Mouse (Mus musculus) fibroblast of lung, adult 2 months (primary cell): ENCODE measurements around the gene Gm17387.
"Not testable (repeated sequence)": the region's sequence is repeated elsewhere in the genome, so short reads cannot be mapped to it uniquely, and the experiment has no call there.

Source experiments
- DNase-seq: peaks from one replicate; pipeline ENCODE4 v3.0.0-alpha.2; 2011; ENCODE audit warnings: low read depth

Gene Gm17387

GRCm38 (mm10) chr7:141016707-141017697 is 11.9 kb upstream of the Gm17387 start:
- DNase-seq = no peak

GRCm38 (mm10) chr7:141017824-141018223 is 11.1 kb upstream of the Gm17387 start, which contains the start of gene Ifitm6:
TSS of gene Ifitm6 (minus strand) at chr7:141017924.
- DNase-seq = not testable (repeated sequence)

GRCm38 (mm10) chr7:141019028-141019427 is 9.9 kb upstream of the Gm17387 start:
- DNase-seq = no peak

- no peak for DNase-seq
Measured at GRCm38 (mm10) chr7:141021489-141022449, 7.2 kb upstream of the Gm17387 start.

- DNase-seq = no peak
Measured at GRCm38 (mm10) chr7:141024865-141025838, 3.8 kb upstream of the Gm17387 start.

- no peak for DNase-seq
Measured at GRCm38 (mm10) chr7:141026097-141026739, 2.7 kb upstream of the Gm17387 start.

GRCm38 (mm10) chr7:141026740-141027098 is 2.2 kb upstream of the Gm17387 start:
- no peak for DNase-seq

GRCm38 (mm10) chr7:141030390-141030789 is 1.5 kb downstream of the Gm17387 start:
- DNase-seq = no peak

- no peak for DNase-seq
Measured at GRCm38 (mm10) chr7:141032458-141033167, 3.7 kb downstream of the Gm17387 start.

- DNase-seq = not testable (repeated sequence)
Measured at GRCm38 (mm10) chr7:141036624-141037023, 7.7 kb downstream of the Gm17387 start.

- DNase-seq = no peak
Measured at GRCm38 (mm10) chr7:141038090-141039032, 9.4 kb downstream of the Gm17387 start.

- DNase-seq = no peak
Measured at GRCm38 (mm10) chr7:141039386-141040107, 10.6 kb downstream of the Gm17387 start.

- DNase-seq = no peak
Measured at GRCm38 (mm10) chr7:141040867-141041606, 12.1 kb downstream of the Gm17387 start.

GRCm38 (mm10) chr7:141041661-141042060 is 12.7 kb downstream of the Gm17387 start:
- peak; percentile 82 for DNase-seq

GRCm38 (mm10) chr7:141042539-141042938 is 13.6 kb downstream of the Gm17387 start:
- DNase-seq = no peak

- DNase-seq = no peak
Measured at GRCm38 (mm10) chr7:141046931-141047580, 18.1 kb downstream of the Gm17387 start.
